Mouse (Mus musculus): ENCODE data around the gene Slc25a36.

The Slc25a36 gene

DNA sequence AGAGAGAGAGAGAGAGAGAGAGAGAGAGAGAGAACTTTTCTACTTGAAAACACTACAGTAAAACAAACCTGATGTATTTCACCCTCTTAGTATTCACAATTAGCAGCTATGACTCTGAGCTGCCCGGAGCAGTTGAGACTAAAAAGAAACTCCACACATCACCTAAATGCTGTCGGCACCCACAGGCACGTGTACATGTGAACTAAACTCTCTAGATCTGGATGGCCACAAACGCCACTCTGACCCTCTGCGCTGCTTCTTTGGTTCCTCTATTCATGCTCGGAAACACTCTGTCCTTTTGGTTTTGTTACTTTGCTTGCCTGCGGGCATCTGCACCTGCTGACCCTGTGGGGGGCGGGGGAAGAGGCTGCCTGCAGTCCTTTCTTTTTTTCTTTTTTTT is 69.3 kb downstream of the Slc25a36 start:
- no peak for DNase-seq

DNA sequence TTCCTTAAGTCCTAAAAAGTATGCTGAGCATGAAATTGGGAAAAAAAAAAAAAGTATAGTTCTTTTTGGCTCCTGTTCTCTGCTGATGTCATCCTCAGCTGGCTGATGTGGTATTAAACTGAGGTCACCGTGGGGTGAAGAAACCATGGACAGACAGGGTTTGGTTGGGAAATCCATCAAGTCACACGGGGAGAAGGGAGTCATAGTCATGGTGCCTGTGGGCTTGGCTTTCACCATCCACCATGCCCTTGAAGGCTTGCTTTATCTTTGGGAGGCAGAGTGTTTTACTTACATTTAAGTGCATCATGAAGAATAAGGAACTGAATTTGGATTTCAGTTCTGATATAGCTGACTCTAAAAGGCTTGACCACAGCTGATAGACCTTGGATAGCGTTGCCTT is 72.9 kb downstream of the Slc25a36 start:
- no peak for DNase-seq

DNA sequence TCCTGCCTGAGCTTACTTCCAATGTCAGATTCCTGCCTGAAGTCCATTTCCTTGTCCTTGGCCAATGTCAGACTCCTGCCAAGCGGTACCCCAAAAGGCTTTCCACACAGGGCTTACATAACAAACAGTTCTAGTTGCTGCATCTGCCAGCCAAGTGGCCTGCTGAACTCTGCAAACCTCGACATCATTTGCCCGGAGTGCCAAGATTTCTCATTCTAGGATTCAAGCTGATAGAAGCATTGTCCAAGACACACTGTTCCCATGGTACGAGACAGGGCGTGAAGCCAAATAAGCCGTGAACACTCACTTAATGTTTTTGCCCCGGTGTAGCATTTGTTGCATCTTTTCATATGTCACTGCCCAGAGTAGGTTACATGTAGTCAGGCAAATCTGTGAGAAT is 74.3 kb downstream of the Slc25a36 start:
- DNase-seq: no peak

DNA sequence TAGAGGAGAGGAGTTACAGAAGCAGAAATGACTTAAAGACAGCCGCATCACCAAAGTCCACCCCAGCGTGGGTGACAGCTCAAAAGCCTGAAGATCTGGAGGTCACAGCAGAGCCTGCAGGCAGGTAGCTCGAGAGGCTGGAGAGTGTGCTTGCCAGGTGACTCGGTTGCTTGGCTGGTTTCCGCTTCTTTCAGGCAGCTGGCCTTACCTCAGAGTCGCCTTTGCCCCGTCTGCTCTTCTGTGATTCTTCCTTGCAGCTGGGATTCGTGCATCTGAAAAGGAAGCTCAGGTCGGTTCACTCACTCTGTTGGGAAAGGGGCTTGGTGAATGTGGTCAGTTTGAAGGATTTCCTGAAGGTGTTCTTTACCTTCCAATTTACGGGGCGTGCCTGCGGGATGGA is 83.6 kb downstream of the Slc25a36 start:
- DNase-seq: no peak

DNA sequence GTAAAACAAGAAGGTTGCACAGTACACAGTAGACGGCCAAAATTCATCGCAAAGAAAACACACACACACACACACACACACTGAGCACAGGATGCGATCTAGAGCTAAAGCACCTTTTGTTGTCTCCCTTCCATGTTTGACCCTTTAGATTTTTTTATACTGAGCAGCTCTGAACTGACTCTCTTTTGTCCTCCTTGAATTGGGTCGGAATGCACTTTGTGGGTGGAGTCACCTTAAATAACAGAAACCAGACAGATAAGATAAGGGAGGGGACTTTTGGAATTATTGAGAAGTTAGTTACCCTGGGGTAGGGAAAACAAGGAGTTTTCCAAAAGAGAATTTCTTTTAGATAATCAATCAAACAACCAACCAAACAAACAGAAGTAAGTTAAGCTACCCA is 85.0 kb downstream of the Slc25a36 start:
- no peak for DNase-seq

Measured in lung, postnatal 36 days (tissue).